Mouse (Mus musculus) CD4-positive, CD25-positive, alpha-beta regulatory T cell, adult 2 months (primary cell): ENCODE data around the gene Dera.

Experiments
- DNase-seq: peaks from one replicate; pipeline ENCODE4 v3.0.0-alpha.2; 2012; ENCODE audit warnings: low read depth, low spot score

The Dera gene

DNA sequence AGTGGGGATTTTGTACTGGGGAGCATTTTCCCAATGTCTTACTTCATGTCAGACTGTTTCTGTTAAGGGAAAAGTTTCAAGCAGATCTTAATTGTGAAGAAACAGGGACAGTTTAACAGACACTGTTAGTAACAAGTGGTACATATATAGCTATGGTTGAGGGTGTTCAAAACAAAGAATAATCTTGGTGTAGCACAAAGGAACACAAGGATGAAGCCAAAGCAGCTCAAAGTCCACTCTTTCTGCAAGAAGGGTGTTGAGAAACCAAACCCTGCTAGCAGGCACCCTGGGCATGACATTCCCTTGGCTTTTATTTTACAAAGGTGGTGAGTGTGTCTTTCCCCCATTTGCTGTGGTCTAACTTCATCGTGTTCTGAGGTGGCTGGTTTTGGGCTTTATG lies 3.5 kb downstream of the Dera start:
- DNase-seq, result no peak

DNA sequence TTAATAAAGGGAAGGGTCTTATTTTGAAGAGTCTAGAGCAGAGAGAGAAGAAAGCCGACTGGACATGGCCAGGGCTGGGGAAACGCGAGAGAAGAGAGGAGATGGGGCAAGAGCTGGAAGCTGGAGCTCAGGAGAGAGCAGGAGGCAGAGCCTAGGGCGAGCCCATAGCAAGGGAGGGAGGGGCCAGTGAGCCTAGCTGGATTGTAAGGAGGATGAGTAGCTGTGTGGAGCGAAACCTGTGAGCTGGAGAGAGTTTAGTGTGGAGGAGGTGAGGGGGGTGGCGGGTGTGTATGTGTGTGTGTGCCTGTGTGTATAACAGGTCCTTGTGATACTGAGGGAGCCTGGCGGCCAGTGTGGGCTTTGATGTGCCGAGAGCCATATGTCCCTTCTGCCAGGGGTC lies 5.3 kb downstream of the Dera start:
- DNase-seq, result no peak

DNA sequence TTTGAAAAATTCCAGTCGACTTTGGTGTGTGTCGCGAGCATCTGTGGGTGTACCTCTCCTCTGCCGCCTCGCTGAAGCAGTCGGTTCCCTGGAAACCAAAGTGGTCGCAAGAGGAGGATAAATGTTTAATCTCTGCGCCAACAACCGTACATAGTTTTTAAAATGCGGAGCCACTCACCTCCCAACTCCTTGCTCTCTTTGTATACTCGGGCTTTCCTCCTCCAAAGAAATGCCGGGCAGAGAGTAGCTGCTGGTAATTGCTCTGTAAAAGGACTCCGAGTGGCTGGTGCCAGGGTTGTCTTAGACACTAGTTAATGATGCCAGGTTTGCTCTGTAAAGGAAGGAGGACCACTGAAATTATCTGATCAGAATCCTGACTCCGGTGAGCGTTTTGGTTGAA lies 6.6 kb downstream of the Dera start:
- DNase-seq, result no peak

DNA sequence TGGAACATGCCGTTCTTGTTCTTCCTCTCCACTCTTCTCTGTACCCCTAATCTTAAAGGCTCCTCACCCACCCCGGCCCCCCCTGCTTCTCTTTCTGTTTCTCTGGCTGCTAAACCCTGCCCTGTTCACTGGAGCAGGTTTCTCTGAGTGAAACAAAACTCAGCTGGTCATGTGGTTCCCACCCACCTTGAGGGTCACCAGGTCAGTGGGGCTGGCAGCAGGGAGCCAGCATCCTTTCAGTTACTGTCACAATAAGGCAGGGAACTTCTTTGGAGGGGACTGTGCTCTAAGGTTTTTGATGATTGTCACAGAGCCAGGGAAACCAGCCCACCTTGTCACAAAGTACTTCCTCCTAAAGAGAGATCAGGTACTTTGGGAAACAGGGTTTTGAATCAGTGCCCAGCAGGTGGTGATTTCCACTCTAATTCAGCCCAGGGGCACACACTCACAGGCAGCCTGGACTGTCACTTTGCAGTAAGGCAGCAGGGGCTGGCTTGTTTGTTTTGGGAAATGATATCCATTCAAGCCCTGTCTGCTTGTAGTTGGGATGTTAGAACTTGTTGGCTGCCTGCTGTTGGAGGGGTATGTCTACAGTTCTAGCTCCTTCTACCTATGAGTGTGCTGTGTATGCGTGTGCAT lies 10.3 kb downstream of the Dera start:
- DNase-seq, result no peak

DNA sequence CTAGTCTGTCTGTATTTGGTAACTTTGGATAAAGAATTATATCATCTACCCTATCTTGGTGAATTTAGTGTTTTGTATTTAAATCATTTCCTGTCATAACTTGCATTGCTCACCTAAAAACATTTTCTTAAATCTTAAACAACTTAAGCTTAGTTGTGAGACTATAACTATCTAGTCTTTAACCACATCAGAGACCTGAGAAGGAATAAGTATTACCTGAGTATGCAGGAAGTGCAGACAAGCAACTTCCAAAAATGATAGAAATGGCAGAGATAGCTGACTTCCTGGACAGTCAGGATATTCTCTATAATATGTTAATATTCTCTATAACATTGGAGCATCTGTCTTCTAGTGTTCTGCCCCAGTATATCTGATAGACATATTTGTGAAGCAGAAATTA lies 11.8 kb downstream of the Dera start:
- no peak for DNase-seq

DNA sequence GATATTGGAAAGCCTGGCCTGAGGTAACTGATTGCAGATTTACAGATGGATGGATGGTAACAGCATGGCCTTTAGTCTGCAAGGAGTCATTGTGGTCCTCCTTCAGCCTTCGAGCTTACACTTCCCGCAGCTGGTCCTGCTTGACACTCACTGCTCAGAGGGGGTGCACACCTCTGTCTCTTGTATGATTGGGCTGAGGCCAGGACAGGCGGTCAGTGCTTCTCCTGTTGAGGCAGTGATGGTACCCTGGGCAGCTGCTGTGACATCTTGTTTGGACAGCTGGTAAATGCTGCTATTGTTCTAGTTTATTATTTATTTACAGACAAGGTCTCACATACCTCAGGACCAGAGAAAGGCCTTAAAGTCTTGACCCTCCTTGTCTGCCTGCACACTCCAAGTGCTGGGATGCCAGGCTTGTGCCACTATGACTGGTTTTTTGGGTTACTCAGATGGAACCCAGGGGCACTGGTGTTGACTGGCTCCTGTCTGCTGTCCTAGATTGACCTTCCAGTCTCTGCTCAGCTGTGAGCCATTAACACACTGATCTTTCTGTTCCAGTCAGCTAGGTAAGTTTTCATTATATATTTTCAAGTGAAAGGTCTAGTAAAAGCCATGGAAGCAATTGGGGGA lies 17.4 kb downstream of the Dera start:
- no peak for DNase-seq

DNA sequence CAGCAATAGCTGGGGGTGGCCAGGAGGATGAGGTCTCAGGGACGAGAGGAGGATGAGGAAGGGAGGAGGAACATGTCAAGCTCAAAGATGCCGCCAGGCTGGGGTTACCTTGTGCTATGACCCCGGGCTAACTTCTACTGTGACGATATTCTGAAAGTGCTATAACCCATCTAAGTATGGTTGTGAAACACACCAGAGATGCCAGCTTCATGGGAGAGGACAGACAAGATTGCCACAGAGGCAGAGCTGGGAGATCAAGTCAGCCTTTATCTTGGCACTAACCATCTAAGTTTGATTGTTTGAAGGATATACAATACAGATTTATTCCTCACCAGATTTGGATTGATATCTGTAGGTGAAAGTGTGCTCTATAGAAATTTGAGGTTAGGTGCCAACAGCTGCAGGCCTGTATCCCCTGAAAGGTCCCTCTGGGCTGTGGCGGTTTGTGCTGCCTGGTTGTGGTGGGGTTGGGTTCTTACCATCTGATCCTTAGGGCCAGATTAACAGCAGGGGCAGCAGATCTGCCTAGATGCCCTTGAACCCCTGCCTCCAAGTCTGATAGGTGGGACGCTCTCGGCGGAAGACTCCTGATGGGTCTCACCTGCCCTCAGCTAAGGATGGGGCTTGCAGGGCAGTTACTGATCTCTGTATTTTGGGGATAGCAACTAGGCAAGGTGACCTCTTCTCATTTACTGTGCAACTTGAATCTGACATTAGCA lies 18.7 kb downstream of the Dera start:
- DNase-seq, result no peak

DNA sequence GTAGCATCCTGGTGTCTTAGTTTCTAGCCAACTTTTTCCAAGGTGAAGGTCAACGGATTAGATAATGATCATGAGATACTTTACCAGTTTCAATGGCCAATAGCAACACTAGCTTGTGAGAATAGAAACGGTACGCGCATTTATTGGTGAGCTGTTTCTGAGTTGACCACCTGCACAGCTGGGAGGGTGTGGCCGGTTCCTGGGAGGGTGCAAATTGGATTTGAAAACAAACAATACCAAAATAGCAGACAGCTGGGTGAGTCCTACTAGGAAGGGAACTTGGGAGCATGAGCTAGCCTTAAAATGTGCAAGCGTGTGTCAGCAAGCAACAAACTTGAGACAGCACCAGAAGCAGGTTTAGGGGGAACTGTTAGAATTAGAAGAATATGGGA lies 19.3 kb downstream of the Dera start:
- no peak for DNase-seq

DNA sequence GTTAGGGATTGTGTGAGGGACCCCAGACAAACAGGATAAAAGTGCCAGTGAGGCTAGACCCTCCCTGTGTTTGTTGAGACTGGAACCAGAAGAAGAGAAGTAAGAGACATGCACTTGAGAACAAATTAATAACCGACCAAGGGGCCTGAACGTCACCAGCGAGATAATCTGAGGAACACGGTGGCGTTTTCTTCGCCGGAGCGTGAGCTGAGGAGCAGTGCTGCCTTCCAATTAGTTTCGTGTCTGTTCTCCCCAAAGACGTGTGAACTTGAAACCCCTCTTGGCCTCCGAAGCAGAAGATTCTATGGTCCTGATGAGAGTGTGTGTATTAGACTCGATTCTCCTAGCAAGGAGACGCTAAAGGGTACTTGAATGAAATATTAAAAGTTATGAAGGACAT lies 19.8 kb downstream of the Dera start:
- DNase-seq, result no peak

DNA sequence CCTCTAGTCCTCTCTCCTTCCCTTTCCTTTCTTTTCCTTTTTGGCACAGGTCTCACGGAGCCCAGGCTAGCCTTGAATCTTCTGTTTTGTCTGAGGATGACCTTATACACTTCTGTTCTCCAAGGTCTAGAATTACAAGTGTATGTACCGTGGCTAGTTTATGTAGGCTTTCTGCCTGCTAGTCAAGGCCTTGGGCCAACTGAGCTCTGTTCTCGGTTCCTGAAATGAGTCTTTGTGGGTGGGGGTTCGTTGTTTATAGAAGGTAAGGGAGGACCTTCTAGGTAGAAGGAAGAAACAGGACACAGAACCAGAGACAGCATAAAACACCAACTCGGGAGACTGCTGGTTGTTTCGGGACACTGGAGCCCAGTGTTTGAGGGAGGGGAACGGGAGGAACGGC lies 20.8 kb downstream of the Dera start:
- DNase-seq, result no peak

DNA sequence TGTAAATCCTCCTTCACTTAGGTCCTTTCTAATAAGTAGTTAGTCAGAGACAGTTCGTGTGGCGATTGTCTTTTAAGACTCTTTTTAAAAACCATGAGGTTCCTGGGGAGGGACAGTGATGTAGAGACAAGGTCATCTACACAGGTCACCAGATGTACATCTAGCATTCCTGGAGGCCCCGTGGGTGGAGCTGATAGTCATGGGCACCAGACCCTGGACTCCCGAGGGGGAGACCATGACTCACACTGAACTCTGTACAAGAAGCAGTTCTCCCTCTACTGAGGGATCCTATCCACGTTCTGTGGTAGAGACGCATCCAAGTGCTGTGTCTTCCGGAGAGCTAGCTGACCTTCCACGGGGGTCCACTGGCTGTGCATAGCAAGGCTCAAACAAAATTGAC lies 22.6 kb downstream of the Dera start:
- no peak for DNase-seq

DNA sequence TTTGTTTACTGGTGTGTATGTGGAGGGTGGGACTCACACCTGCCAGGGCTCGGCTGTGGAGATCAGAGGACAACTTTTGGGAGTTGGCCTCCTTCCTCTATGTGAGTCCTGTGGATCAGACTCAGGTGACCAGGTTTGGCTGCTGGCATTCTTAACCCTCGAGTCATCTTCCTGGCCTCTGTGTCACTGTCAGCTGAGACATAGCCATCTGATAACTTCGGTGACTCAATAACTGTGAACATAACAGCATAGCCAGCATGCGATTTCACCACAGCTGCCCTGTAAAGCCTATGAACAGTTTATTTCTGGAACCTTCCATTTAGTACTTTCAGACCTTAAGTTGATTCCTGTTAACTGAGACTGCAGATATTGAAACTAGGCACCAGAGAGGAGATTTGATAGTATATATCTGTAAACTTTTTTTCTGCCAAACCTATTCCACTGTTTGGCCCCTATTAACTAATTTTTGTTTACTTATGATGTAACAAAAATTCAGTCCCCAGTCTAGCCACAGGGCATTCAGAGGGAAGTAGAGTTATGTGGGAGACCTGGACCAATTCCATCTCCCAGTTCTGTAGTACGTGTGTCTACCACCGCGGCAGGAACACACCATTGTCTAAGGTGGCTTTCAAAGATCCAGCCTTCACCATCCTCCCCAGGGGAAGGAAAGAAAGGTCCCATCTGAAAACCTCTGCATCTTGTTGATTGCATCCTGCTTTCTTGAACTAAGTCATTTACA lies 29.7 kb downstream of the Dera start:
- DNase-seq, result no peak

DNA sequence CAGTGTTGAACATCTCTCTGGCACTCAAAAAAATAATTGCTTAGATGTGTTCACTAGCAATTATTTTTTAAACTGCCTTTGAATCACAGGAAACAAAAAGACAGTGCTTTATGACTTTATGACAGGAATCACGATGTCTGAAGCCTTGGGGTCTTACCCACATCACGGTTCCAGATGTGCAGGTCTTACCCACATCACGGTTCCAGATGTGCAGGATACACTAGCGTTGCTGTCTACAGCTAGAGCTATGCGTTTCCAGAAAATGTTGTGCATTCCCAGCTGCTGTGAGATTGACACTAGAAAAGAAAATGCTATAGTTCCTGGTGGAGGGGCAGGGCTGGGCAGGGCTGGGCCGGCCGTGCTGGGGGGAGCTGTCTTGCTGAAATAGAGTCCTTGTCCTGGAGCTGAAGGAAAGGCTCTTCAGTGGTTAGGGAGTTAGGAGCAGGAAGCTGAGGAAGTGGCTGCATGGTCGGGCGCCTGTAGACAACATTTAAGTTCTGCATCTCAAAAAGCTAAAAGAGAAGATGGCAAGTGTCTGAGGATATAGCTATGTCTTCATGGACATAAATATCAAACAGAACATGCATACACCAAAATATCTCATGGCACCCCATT lies 34.7 kb downstream of the Dera start:
- no peak for DNase-seq

DNA sequence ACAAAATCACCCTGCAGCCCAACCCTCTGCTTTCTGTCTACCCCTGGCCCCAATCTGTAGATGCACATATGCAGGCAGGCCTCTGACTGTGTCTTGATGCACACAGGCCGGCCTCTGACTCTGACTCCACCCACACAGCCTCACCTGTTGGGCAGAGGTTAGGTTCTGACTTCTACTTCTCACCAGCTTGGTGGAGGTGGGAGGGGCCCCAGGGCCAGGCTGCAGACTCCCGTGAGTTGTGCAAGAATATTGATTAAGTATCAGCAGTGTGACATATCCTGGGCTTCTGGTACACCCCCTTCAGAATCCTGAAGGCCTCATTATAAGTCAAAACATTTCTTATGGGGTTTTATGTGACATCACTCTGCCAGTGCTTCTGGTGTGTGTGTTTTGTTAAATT lies 35.3 kb downstream of the Dera start:
- no peak for DNase-seq

DNA sequence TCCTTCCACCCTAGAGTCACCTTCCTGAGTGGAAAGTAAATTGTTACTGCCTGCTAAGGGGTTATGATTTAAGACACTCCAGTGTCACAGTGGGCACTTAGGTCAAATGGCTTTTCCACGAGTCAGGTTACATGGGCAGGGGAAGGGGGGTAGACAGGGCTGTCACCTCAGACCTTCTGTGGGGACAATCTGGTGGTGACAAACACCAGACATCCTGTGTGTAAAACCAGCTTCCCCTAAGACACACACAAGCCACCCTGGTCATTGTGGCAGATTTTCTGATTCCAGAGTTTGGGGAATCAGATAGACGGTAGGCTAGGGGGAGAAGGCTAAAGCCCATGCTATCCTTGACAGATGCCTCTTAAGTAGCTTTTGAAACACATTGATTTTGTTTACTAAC lies 41.1 kb downstream of the Dera start:
- DNase-seq, result no peak

DNA sequence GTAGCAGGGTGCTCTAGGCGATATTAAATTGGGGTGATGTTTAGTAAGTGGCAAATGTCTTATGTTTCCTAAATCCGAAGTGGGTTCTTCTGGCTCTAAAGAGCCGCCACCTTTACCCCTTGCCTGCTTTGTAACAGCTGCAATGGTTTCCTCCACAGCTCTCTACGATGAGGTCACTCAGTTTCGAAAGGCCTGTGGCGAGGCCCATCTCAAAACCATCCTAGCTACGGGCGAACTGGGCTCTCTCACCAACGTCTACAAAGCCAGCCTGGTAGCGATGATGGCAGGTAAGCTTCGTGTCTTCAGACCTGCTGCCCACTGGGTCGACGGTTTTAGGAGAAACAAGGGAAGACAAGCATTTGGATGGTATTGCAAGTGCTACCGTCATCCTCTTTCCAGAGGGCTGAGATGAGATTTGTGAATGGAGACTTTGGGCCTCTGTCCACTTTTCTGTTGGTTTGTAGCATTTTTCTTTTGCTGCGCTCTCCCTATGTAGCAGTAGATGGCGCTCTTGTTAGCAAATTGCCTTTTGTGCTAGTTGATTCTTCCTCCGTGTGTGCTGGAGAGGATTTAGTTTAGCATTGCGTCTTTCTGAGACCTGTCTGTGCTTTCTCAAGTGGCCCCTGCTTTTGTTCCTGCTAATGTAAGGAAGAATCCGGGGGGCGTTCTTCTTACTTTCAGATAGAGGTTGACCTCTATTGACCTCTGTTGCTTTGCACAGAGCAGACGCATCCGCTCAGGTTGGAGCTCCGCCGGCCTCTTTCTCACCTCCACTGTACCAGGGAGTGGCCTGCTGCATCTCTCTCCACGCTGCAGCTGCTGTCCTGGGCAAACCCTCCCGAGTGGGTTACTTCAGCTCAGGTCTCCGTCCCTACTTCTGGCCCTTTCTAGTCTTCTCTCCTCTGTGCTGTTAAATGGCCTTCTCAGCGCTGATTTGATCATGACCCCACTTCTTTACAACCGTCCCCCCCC lies 42.5 kb downstream of the Dera start:
- no peak for DNase-seq

DNA sequence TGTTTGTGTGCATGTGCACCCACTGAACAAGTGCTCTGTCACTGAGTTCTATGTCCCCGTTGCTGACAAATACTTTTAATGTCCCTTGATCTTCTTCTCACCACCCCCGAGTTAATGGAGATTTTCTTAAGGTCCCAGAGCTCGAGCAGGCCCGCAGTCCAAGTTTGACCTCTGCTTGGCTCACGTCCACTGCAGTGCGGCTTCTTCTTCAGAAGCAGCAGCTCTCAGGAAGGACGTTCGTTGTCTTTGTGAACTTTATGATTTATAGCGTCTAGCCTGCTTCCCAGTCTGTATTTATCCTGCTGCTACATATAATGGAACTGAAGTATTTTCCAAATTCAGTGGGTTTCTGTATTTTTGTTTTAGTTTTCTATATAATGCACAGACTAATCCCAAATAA lies 44.9 kb downstream of the Dera start:
- DNase-seq, result no peak

DNA sequence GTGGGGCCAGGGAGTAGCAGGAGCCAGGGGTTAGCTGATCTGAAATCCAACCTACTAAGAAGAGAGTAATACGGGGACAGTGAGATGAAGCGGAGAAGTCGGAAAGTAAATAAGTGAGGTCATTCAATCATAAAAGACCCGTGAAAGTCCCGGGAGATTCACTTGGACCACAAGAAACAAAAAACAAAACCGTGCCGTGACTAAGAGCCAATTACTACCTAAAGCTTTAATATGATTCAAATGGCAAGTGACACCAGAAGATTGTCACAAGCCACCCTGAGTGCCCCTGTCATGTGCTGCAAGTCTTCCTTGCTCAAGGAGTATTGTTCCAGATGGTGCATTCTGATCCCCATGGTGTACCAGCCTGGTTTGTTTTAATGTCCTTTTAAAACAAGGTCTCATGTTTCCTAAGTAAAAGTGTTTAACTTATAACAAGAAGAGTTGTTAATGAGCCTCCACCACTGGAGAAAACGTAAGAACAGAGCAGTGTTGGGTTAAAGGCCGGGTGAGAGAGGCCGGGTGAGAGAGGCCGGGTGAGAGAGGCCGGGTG lies 49.2 kb downstream of the Dera start:
- no peak for DNase-seq

DNA sequence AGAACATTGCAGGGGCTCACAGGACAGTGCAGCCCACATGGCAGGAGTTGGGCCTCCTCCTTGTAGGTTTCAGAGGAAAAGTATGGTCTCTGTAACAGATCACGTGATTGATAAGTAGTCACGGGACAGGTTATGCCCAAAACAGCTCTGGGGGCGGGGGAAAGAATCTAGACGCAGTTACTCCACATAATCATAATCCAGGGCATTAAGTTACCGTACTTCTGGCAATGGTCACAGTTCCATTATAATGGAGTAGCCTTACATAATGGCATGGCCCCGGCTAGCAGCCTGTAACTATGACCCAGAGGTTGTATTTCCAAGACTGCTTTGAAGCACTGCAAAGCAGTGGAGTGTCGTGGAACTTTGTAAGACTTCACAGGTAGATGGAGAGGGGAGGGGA lies 49.8 kb downstream of the Dera start:
- no peak for DNase-seq

DNA sequence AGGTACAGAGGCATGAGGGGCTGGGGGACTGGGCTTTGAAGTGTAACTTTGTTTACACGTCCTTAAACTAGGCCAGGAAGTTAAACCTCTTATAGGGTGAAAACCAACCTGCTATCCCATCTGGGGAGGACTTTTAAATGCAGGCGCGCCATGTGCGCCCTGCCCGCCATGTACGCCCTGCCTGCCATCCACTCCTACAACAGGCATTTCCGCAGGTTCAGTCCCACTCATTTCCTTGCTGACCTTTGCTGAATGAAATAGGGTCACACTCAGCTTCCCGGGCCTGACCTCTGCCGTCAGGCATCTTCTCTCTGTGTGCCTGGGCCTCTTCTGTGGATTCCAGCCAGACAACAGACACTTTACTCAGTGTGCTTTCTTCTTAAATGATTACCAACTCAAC lies 50.3 kb downstream of the Dera start:
- no peak for DNase-seq

DNA sequence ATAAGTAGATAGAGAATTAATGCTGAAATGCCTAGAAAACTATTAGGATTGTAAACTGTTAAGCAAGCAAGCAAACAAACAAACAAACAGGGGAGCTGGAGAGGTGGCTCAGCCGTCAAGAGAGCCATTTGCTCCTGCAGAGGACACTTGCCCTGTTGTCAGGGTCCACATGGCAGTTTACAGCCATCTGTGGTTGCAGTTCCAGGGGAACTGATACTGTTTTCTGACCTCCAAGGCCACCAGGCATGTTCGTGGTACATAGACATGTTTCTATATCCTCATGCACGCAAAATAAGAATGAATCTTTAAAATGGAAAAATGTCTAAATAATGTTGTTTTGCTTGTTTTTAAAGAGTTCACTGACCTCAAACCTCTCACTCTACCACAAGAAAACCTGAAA lies 52.0 kb downstream of the Dera start:
- no peak for DNase-seq
